Mouse (Mus musculus) hindlimb bud, embryonic 11.5 days (tissue): Measurements from ENCODE around the gene Slc45a2.

ENCODE experiments used
- DNase-seq: peaks from one replicate; pipeline ENCODE4 v3.0.0-alpha.2; 2012; ENCODE audit warnings: low read depth, low spot score; ENCODE audit errors: extremely low spot score

Gene Slc45a2

GRCm38 (mm10) chr15:11003791-11004190 is 3.3 kb downstream of the Slc45a2 start:
- DNase-seq = no peak

GRCm38 (mm10) chr15:11004646-11005045 is 4.1 kb downstream of the Slc45a2 start:
- DNase-seq = no peak

GRCm38 (mm10) chr15:11008756-11009155 is 8.2 kb downstream of the Slc45a2 start:
- DNase-seq = no peak

- DNase-seq = no peak
These were observed 10.5 kb downstream of the Slc45a2 start for GRCm38 (mm10) chr15:11010976-11011548.

- DNase-seq = no peak
These were observed 14.4 kb downstream of the Slc45a2 start for GRCm38 (mm10) chr15:11014931-11015330.

GRCm38 (mm10) chr15:11026801-11027561 is 26.5 kb downstream of the Slc45a2 start:
- no peak for DNase-seq

- DNase-seq = no peak
These were observed 29.7 kb downstream of the Slc45a2 start for GRCm38 (mm10) chr15:11030188-11030587.

- DNase-seq = no peak
These were observed 35.5 kb downstream of the Slc45a2 start for GRCm38 (mm10) chr15:11035947-11036474.

- DNase-seq = no peak
These were observed 36.2 kb downstream of the Slc45a2 start for GRCm38 (mm10) chr15:11036535-11037375.

GRCm38 (mm10) chr15:11037376-11037695 is 36.8 kb downstream of the Slc45a2 start:
- DNase-seq = no peak

- no peak for DNase-seq
These were observed 37.2 kb downstream of the Slc45a2 start, which contains the start of gene Rxfp3 for GRCm38 (mm10) chr15:11037711-11038110. Gene Rxfp3, minus strand, starts transcription at chr15:11037991.

GRCm38 (mm10) chr15:11038476-11038875 is 38.0 kb downstream of the Slc45a2 start:
- peak; percentile 81 for DNase-seq

GRCm38 (mm10) chr15:11040067-11040466 is 39.5 kb downstream of the Slc45a2 start:
- DNase-seq = no peak

- no peak for DNase-seq
These were observed 40.7 kb downstream of the Slc45a2 start for GRCm38 (mm10) chr15:11041229-11041628.

GRCm38 (mm10) chr15:11042828-11043227 is 42.3 kb downstream of the Slc45a2 start:
- no peak for DNase-seq

- DNase-seq = no peak
These were observed 53.3 kb downstream of the Slc45a2 start for GRCm38 (mm10) chr15:11053678-11054439.

GRCm38 (mm10) chr15:11054440-11055080 is 54.0 kb downstream of the Slc45a2 start:
- DNase-seq = no peak

- no peak for DNase-seq
These were observed 62.4 kb downstream of the Slc45a2 start for GRCm38 (mm10) chr15:11062903-11063302.

GRCm38 (mm10) chr15:11064160-11064557 is 63.6 kb downstream of the Slc45a2 start:
- no peak for DNase-seq
